Mouse (Mus musculus) MEL (cell line): ENCODE measurements around the gene Gpx1.

Experiments used
- BHLHE40 ChIP-seq: IDR thresholded peaks from 2 replicates; pipeline ENCODE4 v1.6.1; 2012; ENCODE audit warnings: low read depth, mild to moderate bottlenecking, inconsistent platforms, low read length, improper control_type of control experiment, borderline replicate concordance
- CHD1 ChIP-seq: IDR thresholded peaks from 2 replicates; pipeline ENCODE4 v1.6.1; 2012; ENCODE audit warnings: low read depth, mild to moderate bottlenecking, inconsistent platforms, low read length, improper control_type of control experiment
- CTCF ChIP-seq, 3 experiments: IDR thresholded peaks in 2 of 3; conservative IDR thresholded peaks in 1 of 3; 2 replicates each; pipeline ENCODE4 v1.5.1; 2011 to 2012; ENCODE audit warnings: low read length in 3 of 3, low read depth in 2 of 3, mild to moderate bottlenecking in 2 of 3, improper control_type of control experiment in 1 of 3, inconsistent platforms in 1 of 3, mixed read lengths in 1 of 3, moderate library complexity in 1 of 3; ENCODE audit not compliant: control insufficient read depth in 1 of 3, insufficient read depth in 1 of 3, poor library complexity in 1 of 3, severe bottlenecking in 1 of 3
- ETS1 ChIP-seq: IDR thresholded peaks from 2 replicates; pipeline ENCODE4 v1.6.1; 2012; ENCODE audit warnings: low read depth, mild to moderate bottlenecking, inconsistent platforms, low read length, improper control_type of control experiment, moderate library complexity
- HCFC1 ChIP-seq: IDR thresholded peaks from 2 replicates; pipeline ENCODE4 v1.6.1; 2012; ENCODE audit warnings: low read depth, mild to moderate bottlenecking, inconsistent platforms, low read length, improper control_type of control experiment, moderate library complexity
- MAZ ChIP-seq: IDR thresholded peaks from 2 replicates; pipeline ENCODE4 v1.6.1; 2012; ENCODE audit warnings: low read depth, mild to moderate bottlenecking, inconsistent platforms, low read length, improper control_type of control experiment
- MXI1 ChIP-seq: IDR thresholded peaks from 2 replicates; pipeline ENCODE4 v1.6.1; 2011; ENCODE audit warnings: mild to moderate bottlenecking, low read depth, low read length, improper control_type of control experiment
- NELFE ChIP-seq: IDR thresholded peaks from 2 replicates; pipeline ENCODE4 v1.6.1; 2011; ENCODE audit warnings: low read depth, low read length, improper control_type of control experiment
- SIN3A ChIP-seq: IDR thresholded peaks from 2 replicates; pipeline ENCODE4 v1.6.1; 2012; ENCODE audit warnings: low read length, improper control_type of control experiment, inconsistent platforms
- SMC3 ChIP-seq: IDR thresholded peaks from 2 replicates; pipeline ENCODE4 v1.6.1; 2011; ENCODE audit warnings: low read depth, low read length, improper control_type of control experiment
- USF1 ChIP-seq: IDR thresholded peaks from 2 replicates; pipeline ENCODE4 v1.6.1; 2014; ENCODE audit warnings: low read depth, mild to moderate bottlenecking, inconsistent platforms, low read length, improper control_type of control experiment, moderate library complexity
- ZC3H11A ChIP-seq: IDR thresholded peaks from 2 replicates; pipeline ENCODE4 v1.6.1; 2012; ENCODE audit warnings: low read depth, mild to moderate bottlenecking, inconsistent platforms, low read length, improper control_type of control experiment
- ZMIZ1 ChIP-seq: IDR thresholded peaks from 2 replicates; pipeline ENCODE4 v1.6.1; 2012; ENCODE audit warnings: low read depth, mild to moderate bottlenecking, inconsistent platforms, low read length, improper control_type of control experiment, moderate library complexity

- TF ChIP-seq CTCF (IDR thresholded peaks at IDR 0.05 in 2 of 3, conservative IDR thresholded peaks at IDR 0.05 in 1 of 3; ENCODE audit: control insufficient read depth in 1 of 3, insufficient read depth in 1 of 3, low read depth in 2 of 3, low read length in 3 of 3, poor library complexity in 1 of 3, severe bottlenecking in 1 of 3): no peak
- TF ChIP-seq ETS1: peak; percentile 97
- peak; percentile 61; the same call in 1 of the 2 replicates for TF ChIP-seq BHLHE40
- peak; percentile 92 for TF ChIP-seq CHD1
- TF ChIP-seq ZC3H11A: no peak
- peak; percentile 91 for TF ChIP-seq MAZ
- TF ChIP-seq NELFE: peak; percentile 41
- peak; percentile 85 for TF ChIP-seq ZMIZ1
- peak; percentile 89 for TF ChIP-seq SIN3A
- 0 out of 2 replicates have a peak, but pooled peaks have one; percentile 23 for TF ChIP-seq SMC3
- peak; percentile 58; the same call in 1 of the 2 replicates for TF ChIP-seq HCFC1
- TF ChIP-seq USF1: no peak
- peak; percentile 57 for TF ChIP-seq MXI1
These were observed 1.8 kb downstream of the Gpx1 start for GRCm38 (mm10) chr9:108340258-108341138.
